Mouse (Mus musculus) inflammation-experienced regulatory T-cells, adult 6 months (primary cell): ENCODE data around the gene Grasp. TPM values are rescaled to one million over a fixed set of nuclear protein-coding genes. Genes with fewer than 3 reads are reported as not detected.

Source experiments
- ATAC-seq: one replicate; pipeline ENCODE4 v1.8.0; 2017
- polyA plus RNA-seq, 3 experiments: library from polyadenylated mRNA; unstranded; fragments of 100-300 nt; shearing (Covaris generic); gene quantifications; one replicate each; pipeline ENCODE4 v1.2.1; 2017

Gene Grasp
- polyA plus RNA-seq, 3 experiments from 2014 or later, result 0.18 to 0.50 (median 0.28) TPM

DNA sequence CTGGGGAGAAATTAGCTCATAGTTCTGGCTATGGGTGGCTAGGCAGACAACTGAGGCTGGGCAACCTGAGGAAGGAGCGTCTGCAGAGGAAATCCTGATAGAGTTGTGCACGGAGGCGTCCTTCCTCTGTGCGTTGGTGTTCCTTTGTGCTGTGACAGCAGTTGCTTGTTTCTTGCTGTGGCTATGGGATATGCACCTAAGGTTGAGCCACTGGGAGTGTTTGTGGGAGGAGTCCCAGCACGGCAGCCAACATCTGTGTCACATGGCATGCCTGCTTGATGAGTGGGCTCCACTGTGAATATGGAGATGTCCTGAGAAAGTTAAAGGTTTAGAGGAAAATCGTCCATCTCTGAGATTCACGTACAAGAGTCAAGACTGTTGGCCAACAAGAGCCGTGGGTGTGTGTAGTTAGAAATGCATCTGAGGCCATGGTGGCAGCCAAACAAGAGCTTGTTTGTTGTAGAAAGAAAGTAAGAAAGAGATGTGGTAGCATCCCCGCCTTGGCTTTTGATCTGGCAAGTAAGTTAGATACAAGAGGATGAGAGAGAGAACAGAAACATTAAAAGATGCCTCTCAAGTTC lies 26.3 kb downstream of the Grasp start:
- no peak for ATAC-seq

DNA sequence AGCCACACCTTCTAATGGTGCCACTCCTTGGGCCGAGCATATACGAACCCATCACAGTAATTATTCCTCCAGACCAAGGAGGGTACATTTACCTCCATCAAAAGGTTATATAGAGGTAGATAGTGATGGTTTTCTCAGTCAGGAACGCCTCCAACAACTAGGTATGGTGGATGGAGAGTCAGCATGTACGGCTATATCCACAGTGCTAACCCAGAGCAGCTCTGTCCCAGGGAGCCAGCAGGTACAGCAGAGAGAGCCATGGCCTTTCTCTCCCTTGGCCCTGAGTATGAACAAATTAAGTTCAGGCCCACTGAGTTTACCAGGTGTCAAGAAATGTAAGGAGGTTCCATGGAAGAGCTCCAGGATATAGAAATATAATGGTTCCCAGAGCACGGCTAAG lies 27.9 kb downstream of the Grasp start:
- ATAC-seq, result no peak

DNA sequence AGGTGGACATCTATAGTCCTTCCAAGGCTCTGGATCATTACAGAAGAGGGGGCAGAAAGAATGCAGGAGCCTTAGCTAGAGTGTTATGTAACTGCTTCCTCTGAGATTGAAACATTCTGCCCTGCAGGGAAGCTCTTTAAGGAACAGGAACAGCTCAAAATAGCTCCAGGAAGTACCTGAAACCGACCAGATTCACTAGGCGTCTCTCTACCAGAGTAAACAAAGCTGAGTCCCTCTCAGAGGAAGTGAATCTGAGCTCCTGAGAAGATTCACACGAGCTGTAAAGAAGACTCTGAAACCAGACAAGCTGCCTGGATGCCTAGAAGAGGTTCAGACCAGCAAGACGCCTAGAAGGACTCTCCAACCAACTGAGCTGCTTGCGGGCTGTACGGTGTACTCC lies 28.6 kb downstream of the Grasp start:
- ATAC-seq, result no peak

DNA sequence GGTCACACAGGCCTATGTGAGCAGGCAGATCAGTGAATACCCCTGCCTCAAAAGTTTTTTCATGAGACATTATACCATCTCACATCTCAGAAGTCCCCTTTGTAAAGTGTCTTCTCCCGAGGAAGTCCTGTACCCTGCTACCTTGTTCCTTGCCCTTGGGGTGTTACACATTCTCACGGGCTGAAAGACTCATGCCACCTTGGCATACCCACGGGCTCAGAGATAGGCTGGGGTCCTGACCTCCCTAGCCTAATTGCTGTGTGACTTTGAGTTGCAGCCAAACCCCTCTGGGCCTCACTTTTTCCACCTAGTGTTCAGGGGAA lies 29.5 kb downstream of the Grasp start:
- ATAC-seq, result no peak

DNA sequence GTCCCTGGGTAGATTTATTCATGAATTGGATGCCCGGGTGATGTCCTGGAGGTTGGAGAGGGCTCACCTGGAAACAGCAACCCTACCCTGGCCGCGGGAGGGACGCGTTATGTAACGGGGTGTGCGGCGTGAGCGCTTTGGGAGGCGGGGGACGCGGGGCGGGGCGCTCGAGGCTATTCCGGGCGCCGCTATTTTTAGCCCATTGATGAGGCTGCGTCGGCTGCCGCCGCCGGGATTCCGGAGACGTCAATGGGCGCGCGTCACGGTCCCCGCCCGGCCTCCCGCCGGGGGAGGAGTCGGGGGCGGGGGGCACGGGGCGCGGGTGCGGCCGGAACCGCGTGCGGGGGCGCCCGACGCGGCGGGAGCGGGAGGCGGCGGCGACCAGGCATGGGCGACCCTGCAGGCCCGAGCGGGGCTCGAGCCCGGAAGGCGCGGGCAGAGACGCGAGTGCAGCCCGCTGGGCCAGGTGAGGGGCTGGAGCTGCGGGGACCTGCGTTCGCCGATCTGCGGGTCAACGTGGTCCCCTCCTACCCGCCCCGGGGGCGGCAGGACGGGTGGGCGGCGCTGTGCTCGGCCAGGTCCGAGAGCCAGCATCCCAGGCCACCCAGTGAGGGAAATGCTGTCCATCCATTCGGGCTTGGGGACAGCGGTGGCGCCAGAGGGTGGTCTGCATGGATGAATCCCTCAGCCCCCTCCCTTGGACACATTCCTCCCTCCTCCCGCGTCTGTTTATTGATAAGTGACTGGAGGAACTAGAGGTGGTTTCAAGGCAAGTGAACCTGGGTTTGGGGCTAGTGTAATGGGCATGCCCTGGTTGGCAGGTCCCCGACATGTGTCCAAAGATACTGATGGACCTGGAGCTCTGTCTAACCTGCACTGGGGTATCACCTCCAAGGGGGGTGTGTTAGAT lies 30.2 kb downstream of the Grasp start, which contains the start of gene Nr4a1:
Gene Nr4a1, plus strand, starts transcription at position 384 of the 910 bp plus-strand sequence.
- peak; percentile 65 for ATAC-seq

DNA sequence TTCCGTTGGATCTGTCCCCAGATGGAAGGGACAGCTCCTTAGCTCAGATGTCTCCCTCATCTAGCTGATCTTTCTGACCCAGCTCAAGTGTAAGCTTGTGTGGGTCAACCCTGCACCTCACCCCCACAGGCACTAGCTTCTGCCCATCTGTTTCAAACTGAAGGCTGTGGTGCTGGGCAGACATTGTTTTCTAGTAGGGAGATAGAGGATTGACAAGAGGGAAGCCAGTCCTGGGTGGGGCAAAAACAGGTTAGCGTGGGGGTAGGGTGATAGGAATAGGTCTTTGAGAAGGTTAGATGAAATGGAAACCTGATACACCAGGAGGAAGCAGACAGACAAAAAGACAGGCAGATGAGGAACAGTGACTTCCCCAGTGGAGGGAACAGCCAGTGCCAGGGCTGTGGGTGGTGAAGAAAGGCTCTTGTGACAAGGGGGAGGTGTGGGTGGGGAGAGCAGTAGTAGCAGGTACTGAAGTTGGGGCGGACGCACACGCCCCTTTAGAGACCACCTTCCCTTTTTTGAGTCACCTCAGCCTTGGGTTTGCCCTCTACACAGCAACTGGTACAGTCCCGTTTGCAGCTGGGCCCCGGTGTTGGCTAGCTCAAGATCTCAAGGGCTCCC lies 32.0 kb downstream of the Grasp start:
- no peak for ATAC-seq

DNA sequence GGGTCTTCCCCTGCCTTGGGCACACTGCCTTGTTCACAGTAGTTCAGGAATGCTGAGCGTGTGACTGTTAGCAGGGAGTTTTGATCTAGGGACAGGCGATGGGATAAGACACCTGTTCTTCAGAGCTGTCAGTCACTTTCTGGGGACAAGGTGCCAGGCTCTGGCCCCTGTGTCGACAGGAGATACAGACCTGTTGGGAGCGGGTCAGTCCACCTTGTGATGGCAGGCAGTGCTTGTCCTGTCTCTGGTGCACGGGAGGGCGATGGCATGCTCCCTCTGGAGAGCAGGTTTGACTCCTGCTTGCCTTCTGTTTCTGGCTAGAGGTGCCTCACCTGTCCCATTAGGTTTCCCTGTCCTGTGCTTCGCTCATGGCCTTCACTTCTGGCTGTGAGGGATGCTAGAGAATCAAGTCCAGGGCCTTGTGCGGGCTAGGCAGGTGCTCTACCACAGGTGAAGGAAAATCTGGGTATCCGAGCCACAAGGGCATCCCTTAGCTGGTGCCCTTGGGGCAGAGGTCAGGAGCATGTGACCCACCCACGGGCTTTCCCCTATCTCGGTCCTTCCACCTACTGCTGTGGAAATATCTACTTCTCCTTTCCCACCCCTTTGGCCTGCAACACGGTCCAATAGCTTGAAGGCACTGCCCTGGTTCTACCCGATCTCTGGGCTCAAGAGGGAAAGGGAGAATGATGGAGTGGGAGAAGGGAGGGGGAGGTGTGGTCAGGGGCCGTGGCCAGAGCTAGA lies 32.6 kb downstream of the Grasp start:
- no peak for ATAC-seq

DNA sequence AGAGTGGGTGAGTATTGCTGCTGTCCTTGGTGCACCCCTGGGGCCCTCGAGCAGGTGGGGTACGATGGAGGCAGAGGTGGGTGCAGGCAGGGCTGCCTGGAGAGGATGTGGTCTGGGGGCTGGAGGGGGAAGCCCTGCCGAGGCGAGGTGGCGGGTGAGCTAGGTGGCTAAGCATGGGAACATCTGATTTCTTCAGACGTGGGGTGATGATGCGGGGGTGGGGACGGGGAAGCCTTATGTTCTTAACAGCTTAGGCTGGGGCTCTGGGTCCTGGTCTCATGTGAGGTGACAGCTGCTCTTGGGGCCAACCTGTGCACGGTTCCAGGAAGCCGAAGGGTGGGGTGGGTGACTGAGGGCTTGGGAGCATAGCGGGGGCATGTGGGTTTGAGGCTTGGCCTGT lies 34.4 kb downstream of the Grasp start:
- ATAC-seq, result peak; percentile 72

DNA sequence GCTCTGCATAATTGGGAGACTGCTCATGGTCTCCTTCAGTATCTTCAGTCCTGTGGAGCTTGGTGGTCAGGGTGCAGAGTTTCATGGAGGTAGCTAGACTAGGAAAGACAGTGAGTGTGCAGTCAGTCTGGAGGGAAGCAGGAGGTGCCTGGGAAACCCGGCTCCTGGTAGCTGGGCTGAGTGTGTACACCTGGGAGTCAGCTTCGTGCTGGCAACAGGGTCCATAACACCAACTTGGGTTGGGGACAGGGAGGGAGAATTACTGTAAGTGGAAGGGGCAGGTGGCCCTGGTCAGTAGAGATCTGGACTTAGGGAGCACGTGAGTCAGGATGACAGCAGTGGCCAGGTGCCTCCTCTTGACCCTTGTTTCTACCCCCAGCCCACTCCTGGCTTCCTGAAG lies 35.9 kb downstream of the Grasp start:
- no peak for ATAC-seq

DNA sequence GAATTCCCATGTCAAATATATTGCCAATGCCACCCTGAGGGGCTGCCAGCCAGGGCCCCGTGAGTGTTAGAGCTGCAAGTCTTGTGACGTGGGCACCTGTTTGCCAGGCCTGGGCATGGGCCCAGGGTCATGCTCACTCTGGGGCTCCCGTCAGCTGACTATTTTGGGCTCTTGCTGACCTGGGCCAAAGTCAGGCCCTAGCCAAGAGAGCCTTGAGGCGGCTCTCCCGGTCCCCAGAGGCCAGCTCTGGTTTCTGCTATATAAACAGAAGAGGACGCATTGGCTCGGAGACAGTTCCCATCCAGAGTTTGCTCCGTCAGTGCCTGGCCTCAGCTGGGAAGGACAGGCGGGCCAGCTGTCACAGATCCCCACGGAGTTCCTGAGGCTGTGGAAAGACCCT lies 36.4 kb downstream of the Grasp start:
- ATAC-seq, result no peak

DNA sequence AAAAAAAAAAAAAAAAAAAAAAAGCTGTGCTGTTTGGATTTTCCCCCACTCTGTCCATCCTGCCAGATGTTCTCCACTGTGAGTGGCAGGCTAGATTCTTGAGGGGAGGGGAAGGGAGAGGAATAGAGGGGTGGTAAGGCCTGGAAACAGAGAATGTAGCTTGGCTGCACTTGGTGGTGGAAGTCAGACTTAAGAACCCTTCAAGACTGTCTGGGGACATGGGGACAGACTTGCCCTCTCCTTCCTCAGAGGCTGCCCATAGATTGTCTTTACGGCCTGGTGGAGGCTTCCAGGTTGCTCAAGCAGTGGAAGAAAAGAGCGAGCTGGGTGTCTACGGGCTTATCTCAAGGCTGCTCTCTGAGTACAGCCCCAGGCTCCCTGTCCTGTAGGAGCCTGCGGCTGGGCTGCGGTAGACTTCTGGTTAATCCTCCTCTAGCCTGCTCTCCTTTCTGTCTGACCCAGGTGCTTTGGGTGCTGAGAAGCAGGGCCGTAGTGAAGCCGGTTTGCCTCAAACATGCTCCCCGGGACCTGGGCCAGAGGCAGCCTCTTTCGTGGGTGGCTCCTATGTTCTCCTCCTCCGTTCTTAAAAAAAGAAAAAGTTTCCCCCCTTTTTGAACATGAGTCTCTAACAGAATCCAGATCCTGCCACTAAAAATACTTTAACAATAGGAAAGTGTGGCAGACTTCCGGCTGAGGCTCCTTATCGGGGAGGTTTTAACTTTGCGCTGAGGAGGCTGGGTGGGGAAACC lies 37.1 kb downstream of the Grasp start:
- ATAC-seq, result no peak

DNA sequence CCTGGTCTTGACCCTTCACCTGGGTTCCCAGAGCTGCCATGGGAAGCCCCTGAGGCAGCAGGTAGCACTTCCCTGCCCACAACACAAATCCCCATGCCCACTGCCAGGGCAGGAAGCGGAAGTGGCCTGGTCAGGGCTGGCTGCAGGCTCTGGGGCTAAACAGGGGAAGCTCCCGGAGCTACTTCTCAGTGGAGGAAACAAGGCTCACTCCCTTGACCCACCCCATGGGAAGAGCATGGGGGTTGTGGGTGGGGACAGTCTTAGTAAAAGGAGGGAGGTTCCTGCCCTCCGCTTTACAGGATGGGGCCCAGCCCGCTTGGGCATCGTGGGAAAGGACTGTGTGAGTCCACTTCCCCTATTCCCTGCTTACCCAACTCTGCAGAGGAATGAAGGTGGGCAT lies 38.5 kb downstream of the Grasp start:
- no peak for ATAC-seq

DNA sequence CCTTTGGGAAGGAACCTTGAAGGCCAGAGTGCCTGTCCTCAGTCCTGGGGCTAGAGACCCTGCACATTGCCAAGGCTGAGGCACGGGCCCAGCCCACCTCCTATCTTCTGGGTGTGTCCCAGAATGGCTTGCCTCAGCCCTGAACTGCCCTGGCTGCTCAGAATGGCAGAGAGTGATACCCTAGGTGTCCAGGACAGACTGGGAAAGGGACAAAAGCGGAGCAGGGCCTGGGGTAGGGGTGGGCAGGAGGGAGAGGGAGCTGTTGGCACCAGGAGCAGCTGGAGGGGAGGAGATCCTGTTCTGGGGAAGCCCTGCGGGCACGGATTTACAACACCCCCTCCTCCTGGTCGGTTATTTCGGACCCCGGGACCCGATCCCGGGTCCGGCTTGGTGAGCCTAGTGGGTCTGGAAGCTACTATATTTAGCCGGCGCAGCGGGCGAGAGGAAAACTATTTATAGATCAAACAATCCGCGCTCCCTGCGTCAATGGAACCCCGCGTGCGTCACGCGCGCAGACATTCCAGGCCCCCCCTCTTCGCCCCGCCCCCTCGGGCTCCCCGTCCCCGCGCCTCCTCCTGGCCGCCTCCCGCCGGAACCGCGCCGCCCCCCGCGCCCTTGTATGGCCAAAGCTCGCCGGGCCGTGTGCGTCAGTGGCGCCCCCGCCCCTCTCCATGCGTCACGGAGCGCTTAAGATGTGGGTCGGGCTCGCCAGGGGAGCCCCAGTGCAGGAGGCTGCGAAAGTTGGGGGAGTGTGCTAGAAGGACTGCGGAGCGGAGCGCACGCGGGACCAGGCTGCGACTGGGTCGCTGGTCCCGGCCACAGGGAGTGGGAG lies 42.4 kb downstream of the Grasp start:
- peak; percentile 86 for ATAC-seq

DNA sequence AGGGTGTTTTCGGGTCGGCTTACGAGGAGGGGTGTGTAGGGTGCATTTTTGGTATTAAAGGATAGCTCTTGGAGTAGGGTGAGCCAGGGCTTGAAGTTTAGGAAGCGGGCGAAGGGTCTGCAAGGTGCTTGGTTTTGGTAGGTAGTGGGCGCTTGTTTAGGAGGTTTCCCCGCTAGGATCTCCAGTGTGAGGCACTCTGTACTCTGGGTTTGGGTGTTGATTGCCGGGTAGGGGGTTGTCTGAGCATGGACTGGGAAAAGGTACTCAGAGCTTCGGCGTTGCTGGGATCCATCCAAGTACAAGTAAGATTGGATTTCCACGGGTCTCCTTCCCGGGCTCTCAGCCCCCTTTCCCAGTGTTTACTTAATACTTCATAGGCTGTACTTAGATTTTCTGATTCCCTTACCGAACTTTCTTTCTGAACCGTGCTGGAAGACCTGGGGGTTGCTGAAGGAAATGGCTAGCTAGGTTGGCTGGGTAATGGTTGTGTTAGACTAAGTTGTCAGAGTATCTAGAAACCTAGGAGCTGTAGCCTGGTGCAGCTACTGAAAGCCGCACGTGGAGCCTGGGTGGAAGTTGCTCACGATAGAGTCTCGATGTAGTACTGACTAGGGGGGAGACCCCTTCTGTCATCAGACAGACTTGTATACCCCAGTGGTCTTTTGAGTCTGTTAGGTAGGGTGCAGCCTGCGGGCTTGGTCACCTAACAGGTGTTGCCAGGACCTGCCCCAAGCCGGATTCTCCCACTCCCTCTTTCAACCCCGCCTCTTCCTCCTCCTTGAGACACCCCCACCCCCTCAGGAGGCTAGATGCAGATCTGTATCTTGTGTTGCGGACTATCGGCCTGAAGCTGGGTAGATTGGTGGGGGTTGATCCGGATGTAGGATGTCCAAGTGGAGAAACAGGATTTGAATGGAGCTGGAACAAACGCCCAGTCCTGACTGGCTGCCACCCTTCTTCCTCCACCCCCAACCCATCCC lies 43.4 kb downstream of the Grasp start:
- peak; percentile 41 for ATAC-seq

DNA sequence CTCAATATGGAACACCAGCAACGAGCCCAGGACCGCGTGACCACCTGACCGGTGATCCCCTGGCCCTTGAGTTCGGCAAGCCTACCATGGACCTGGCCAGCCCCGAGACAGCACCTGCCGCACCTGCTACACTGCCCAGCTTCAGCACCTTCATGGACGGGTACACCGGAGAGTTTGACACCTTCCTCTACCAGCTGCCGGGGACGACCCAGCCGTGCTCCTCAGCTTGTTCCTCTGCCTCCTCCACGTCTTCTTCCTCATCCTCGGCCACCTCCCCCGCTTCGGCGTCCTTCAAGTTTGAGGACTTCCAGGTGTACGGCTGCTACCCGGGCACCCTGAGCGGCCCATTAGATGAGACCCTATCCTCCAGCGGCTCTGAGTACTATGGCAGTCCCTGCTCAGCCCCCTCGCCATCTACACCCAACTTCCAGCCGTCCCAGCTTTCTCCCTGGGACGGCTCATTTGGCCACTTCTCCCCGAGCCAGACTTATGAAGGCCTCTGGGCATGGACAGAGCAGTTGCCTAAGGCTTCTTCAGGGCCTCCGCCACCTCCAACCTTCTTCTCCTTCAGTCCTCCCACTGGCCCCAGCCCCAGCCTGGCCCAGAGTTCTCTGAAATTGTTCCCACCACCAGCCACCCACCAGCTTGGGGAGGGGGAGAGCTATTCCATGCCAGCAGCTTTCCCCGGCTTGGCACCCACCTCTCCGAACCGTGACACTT lies 46.3 kb downstream of the Grasp start:
- no peak for ATAC-seq

DNA sequence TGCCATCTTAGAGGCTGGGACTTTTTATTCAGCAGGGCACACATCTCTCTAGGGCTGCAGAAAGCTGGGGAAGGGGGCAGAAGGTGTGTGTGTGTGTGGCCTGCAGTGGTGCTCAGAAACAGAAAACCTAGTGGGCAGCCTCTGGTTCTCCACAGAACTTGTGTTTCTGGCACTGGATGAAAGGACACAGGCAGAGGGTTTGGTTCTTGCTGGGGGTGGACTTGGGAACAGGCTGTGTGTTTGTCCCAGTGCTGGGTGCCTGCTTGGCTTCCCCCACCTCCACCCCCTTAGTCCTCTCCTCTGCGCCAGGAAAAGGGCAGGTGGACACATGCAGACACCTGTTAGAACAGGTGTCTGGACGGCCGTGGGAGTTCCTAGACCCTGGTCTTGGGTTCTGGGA lies 47.1 kb downstream of the Grasp start:
- ATAC-seq, result no peak

DNA sequence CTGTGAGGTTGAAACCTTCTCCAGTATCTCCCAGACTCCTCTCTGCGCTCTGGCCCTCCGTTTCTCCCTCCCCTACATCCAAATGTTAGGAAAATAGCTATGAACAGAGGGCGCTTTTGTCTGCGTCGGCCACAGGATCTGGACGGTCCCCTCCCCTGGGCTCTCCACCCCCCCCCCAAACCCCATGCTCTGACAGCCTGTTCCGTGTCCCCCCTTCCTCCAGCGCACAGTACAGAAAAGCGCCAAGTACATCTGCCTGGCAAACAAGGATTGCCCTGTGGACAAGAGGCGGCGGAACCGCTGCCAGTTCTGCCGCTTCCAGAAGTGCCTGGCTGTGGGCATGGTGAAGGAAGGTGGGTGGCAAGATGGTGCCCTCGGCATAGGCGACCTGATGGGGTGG lies 47.5 kb downstream of the Grasp start:
- ATAC-seq, result no peak

DNA sequence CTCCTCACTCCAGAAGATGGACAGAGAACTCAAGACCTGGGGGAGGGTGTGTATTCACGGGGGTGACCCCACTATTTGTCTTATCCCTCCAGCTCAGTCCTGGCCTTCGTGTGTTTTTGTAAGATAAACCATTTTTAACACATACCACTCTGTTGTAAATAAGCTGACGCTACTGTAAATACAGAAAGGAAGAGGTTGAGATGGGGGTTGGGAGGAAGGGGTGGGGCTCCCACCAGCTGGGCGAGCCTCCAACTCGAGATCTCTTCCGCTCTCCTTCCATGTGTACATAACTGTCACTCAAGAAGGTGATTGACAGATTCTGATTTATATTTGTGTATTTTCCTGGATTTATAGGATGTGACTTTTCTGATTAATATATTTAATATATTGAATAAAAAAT lies 50.4 kb downstream of the Grasp start:
- no peak for ATAC-seq

DNA sequence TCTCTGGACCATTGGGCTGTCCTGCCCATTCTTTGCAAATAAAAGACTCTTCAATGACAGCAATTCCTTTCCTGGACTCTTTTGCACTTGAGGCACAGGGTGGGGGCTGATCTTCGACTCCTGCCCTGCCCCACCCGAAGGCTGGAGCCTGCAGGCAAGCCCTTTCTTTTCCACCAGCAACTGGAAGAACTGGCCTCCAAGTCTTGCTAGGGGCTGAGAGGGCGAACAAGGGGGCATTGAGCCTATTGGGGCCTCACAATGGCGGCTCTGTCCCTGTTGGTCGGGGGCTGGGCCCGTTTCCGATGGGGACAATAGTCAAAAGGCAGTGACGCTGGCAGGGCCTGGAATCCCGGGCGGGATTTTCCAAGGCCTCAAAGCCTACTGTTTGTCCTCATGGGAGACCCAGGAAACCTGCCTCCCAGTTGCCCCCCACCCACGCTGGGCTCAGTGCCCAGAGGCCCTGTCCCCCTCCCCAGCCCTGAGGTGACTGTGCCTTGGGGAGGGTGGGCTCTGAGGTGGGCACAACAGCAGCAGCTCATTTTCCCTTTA lies 53.4 kb downstream of the Grasp start:
- no peak for ATAC-seq
